Mouse (Mus musculus) heart, adult 2 months (tissue): ENCODE results near the gene Pmel.

Source experiments
- CTCF ChIP-seq: fragments of 200-600 bp; IDR thresholded peaks from 2 replicates; pipeline ENCODE4 v1.8.1; 2022; ENCODE audit warnings: antibody characterized with exemption, mild to moderate bottlenecking, moderate library complexity
- EP300 ChIP-seq: fragments of 200-500 bp; IDR thresholded peaks from 2 replicates; pipeline ENCODE4 v1.6.1; 2011; ENCODE audit warnings: low read depth, low read length, control low read depth; ENCODE audit not compliant: insufficient read depth
- POLR2A ChIP-seq: fragments of 200-500 bp; IDR thresholded peaks from 2 replicates; pipeline ENCODE4 v1.6.1; 2011; ENCODE audit warnings: mild to moderate bottlenecking, low read depth, low read length, control low read depth; ENCODE audit not compliant: insufficient read depth

DNA sequence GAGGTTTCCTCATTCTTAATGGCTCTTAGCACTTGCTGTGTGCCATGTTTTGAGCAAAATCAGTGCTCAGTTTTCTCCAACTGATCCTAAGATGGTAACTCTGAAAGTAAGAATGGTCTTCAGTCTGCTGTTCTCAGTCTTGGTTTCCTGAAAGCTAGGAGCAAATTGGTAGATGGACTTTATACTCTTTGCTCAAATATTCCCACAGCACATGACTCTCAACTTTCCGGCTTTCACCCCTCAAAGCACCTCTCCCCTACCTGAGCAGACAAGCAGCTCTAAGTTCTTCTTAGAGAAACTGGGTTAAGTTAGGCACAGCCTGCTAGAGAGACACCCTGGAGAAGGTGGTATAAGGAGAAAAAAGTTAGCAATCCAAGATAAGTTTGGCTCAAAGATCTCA is 47.3 kb upstream of the Pmel start:
- TF ChIP-seq CTCF (no peak), EP300 (no peak), POLR2A (no peak)
